Mouse (Mus musculus): ENCODE measurements around the gene Calhm1.

DNA sequence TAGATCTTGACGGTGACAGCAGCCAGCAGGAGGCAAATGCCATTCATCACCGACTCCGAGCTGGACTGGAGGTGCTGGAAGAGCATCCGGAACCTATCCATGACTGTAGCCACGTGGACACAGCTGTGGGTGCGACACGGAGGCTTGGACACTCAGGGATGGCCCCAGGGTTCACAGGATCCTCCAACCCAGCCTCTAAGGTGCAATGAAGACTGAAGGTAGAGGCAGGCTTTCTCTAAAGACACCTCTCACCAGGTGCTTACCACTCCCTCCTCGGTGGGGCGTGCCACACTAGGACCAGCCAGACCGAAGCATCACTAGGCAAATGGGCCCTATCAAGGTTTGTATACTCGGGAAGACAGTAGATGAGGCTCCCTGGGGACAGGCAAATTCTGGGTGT is 13.6 kb upstream of the Calhm1 start, which contains the start of gene Calhm3:
- TF ChIP-seq CTCF (IDR thresholded peaks at IDR 0.05; ENCODE audit: borderline replicate concordance, insufficient read depth, low read depth, low read length) (no peak), POLR2A (IDR thresholded peaks at IDR 0.05; ENCODE audit: borderline replicate concordance, insufficient read depth, low read length) (no peak)

Data from cerebellum, adult 2 months (tissue).